Mouse (Mus musculus): ENCODE data around the gene Fam53a.

Fam53a gene

DNA sequence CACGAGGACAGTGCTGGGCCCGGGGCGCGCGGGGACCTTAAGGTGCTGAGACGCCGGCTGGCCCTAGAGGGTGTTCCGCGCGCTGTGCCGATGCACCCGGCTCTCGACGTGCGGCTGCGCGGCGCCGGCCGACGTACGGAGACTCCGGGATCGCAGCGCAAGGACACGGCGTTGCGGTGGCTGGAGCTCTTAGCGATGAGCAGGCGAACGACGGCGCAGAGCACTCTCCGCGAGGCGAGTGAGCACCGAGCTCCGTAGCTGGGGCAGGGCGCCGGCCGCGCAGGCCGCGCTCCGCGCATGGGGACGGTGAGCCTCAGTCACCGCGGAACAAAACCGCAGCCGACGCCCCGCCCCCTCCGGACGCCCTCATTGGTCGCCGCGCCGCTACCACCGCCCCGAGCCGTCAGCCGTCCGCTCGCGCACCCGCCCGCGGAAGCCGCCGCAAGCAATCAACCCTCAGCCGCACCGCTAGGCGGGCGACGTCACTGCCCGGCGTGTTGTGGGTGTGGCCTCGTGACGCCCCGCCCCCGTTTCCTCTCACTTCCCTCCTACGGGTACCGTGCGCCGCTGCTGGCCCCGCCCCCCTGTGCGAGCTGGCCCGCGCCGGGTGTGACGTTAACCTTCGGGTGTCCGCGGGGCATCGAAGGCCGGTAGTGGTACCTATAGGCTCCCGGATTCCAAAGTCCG, at the start of gene Fam53a, which contains the start of gene Gm9903:
Fam53a (minus strand) TSS at position 335 of the 687 bp plus-strand sequence.
Gm9903 (plus strand) TSS at position 625 of the 687 bp plus-strand sequence.
- DNase-seq (ENCODE audit: low read depth), result peak; percentile 93

DNA sequence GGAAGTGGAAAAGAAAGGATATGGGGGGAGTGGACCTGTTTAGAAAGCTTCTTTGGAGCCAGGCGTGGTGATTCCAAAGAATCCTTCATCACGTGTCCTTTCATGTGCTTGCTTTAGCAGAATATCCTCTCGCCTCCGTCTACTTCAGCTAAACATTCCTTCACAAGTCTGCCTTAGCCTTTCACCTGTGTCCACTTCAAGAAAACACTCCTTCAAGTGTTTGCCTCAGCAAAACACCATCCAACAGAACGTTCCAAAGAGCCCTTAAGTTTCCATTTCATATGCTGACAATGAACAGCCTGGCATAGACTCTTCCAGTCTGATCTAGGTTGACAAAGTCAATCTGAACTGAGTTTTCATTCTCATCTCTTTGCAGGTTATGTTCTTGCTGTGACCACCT, 48.8 kb upstream of the Fam53a start:
- no peak for DNase-seq (ENCODE audit: low read depth)

DNA sequence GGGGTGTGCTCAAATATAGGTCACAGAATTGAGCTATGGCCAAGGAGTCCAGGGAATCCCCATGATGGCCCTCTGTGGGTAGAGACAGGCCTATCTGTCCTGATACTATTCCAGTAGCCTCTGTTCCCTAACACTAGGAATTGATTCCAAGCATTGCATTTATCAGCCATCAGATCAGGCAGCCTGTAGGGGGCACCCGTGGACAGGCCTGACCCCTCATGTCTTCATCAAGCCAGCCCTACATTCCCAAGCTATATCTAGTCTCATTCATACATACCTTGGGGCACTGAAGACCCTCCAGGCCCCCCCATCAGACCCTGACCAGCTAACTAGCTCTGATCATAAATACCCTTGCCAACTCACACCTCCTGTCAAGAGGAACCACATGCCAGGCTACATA, 46.5 kb upstream of the Fam53a start:
- no peak for DNase-seq (ENCODE audit: low read depth)

DNA sequence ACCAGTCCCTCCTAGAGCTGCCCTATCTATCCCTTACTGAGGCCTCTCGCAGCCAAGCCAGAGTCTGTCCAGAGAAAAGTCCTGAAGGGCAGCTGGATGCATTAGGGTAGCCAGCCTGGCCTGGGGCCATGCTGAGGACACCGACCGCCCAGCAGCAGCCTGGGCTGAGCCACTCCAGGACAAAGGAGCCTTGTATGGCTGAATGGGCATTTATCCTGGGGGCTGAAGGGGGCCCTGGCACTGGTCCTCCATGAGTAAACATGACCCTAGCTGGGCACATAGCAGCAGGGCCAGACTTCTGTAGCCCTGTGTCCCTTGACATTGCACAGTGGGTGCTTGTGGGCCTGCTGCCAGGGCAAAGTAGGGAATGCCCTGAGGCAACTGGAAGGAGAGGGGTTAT, 45.0 kb upstream of the Fam53a start:
- no peak for DNase-seq (ENCODE audit: low read depth)

DNA sequence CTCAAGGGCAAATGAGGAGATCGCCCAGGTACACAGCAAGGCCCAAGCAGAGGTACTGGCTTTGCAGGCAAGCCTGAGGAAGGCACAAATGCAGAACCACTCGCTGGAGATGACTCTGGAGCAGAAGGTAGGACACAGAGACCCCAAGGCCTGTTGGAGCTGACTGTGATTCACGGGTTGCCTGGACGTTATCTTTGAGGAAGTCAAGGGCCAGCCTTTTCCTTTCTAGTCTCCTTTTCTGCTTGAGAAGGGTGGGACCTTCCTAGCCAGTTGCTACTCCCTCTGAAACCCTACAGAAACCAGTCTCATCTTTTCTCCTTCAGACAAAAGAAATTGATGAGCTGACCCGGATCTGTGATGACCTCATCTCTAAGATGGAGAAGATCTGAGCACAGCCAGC, 42.2 kb upstream of the Fam53a start:
- no peak for DNase-seq (ENCODE audit: low read depth)

DNA sequence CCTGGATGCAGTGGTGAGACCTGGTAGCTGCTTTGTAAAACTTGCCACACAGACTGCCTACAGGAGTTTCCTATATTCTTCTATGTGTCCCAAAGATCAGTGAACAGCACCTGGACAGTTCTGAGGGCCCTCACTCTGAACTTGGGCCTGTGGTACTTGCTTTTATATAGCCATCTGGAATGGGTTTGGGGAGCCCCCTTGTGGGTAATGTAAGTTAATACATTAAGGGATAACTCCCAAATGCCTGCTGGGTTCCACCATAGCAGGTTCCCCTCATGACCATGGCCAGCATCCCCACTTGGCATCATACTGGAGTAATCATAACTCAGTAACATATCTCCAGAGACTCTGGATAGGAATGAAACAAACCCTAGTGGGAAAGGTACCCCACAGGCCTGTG, 38.8 kb upstream of the Fam53a start:
- no peak for DNase-seq (ENCODE audit: low read depth)

DNA sequence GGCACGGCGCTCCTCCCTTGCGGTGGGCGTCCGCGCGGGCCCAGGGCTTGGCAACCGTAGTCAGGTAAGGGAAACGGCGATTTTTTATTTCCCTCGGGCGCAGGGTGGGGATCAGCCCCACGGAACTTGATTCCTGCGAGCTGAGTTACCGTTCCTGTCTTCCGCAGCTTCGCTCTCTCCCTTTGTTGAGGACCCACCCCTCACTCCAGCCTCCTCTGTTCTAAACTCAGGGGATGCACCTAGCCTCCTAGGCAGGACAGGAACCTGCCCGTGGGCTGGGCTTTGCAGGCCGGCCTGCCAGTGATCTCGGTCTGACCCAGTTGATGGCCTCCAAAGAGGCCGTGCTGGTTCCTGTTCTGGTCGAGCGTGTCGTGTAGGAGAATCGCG, 29.2 kb upstream of the Fam53a start:
- DNase-seq (ENCODE audit: low read depth), result no peak

DNA sequence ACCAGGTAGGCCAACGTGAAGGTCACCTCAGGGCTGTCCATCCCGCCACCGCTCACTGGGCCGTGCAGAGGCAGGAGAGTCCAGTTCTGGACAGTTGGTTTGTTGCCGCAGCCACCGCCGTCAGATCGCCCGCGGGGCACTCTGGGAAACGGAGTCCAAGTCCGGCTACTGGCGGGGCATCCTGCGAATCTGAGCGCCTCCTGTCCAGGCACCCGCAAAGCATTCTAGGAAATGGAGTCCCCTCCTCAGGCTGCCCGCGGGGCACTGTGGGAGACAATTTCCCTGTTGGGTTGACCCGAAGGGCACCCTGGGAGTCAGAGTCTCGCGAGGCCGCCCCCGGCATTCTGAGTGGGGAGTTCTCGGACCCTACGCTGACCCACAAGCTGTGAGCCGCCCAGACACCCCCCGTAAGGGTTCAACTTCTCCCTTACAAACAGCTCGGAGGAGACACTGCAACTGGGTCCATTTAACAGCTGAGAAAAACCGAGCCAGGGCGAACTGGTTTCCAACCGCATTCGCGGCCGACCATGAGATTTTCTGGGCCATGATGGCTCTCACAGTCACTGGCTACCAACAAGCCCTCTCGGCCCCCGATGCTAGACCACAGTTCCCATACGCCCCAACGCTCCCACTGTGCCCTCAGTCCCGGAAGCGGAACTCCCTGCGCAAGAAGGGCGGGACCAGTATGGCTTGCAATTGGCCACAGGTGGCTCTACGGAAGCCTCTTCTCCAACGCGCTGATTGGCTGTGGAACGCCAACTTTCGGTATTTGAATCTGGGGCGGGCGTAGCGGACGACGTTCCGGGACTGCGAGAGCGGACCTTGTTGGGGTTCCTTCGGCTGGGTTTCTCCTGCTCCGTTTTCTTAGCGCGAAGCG, 28.6 kb upstream of the Fam53a start, which contains the start of the genes Tacc3 and Tmem129:
Tacc3 (plus strand) TSS at position 342 of the 877 bp plus-strand sequence.
Tmem129 (minus strand) TSS at position 630 of the 877 bp plus-strand sequence.
- peak; percentile 96 for DNase-seq (ENCODE audit: low read depth)

DNA sequence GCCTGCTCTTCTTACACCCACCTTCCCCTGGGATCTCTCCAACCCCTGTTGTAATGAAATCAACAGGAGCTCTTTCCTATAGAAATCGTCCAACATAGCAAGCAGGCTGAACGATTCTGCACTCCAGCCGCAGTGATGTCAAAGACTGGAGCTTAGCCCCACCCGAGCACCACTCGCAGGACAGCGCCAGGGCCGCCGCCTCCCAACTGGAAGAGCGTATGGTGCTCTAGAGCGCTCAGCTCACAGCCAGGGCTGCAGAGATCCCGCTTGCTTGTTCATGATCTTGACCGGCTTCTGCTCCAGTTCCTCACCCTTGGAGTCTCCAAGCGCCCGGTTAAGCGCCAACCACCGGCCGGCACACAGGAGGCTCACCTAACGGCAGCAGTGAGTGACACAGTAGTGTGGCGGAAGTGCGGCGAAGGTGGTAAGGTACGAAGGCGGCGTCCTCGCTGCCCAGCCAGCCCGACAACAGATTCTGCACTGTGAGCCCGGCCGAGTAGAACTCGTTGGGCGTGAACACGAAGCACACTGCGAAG, 27.9 kb upstream of the Fam53a start:
- DNase-seq (ENCODE audit: low read depth), result peak; percentile 72

DNA sequence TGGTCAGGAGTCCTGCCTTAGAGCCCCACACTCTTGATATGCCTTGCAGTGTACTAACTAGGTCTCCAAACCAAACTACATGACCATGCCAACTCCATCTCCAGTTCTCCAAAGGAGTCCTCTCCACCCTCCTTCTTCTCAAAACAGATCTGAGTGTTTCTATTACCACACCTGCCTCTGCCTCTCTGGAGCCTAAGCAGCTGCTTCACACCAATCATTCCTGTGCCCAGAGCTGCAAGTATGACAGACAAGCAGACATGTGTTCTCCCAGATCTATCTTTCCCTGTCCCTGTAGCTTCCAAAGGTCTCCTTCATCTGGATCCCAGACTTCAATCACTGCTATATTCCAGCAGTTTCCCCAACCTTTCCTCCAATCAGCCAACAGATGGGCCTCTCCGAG, 27.3 kb upstream of the Fam53a start:
- DNase-seq (ENCODE audit: low read depth), result no peak

DNA sequence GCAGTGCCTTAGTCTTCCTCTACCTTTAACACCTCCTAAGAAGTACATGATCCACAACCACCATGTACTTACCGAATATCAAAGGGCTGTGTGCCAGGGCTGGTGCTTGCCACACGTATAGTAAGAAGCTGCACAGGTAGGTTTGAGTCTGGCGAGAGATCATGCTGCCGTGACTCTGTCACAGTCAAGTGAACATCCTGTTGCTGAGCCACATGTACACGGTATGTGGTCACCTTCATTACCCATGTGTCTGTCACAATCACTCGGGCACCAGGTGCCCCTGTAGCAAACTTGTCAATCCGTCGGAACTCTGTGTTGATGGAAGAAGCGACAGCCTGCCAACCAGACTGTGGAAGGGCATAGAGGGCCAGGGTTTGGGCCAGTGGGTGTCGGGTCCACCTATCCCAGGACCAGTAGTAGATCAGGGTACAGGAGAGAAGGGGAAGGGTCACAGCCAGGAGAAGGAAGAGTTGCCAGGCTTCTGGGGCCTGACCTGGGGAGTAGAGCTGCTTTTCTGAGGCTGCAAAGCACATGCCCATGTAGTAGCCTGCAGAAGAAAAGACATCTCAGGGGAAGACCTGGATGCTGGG, 25.9 kb upstream of the Fam53a start:
- DNase-seq (ENCODE audit: low read depth), result no peak

DNA sequence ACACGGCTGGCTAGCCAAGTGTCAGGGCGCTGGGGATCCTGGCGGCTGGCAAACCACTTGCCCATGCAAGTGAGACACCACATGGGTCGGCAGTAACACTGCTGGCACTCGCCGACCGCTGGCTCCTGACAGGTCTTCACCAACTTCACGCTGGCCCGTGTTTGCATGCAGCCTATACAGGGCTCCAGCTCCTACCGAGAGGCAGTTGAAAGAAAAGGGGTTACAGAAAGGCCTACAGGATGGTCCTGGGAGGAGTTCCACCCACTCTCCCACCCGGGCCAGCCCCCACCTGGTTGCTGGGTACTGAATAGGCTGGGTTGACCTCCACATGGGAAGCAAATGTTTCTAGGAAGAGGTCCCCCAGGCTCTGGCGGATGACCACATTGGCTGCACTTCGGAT, 25.0 kb upstream of the Fam53a start:
- DNase-seq (ENCODE audit: low read depth), result no peak

DNA sequence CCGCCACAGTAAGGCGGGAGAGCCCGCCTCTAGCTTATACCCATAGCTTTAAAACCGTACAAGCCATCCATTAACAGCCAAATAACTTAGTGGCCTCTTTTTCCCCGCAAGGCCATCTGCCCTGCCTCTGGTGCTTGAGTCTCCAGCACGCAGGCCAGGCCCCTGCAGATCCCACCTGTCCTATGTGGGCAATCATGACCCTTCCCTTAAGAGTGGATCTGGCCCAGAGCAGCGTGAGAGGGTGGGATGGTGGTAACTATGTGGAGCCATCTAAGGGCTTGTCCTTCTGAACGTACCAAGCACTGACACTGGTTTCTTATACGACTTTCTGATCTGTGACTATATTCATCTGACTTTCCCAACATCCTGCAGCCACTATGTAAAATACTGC, 23.3 kb upstream of the Fam53a start:
- no peak for DNase-seq (ENCODE audit: low read depth)

DNA sequence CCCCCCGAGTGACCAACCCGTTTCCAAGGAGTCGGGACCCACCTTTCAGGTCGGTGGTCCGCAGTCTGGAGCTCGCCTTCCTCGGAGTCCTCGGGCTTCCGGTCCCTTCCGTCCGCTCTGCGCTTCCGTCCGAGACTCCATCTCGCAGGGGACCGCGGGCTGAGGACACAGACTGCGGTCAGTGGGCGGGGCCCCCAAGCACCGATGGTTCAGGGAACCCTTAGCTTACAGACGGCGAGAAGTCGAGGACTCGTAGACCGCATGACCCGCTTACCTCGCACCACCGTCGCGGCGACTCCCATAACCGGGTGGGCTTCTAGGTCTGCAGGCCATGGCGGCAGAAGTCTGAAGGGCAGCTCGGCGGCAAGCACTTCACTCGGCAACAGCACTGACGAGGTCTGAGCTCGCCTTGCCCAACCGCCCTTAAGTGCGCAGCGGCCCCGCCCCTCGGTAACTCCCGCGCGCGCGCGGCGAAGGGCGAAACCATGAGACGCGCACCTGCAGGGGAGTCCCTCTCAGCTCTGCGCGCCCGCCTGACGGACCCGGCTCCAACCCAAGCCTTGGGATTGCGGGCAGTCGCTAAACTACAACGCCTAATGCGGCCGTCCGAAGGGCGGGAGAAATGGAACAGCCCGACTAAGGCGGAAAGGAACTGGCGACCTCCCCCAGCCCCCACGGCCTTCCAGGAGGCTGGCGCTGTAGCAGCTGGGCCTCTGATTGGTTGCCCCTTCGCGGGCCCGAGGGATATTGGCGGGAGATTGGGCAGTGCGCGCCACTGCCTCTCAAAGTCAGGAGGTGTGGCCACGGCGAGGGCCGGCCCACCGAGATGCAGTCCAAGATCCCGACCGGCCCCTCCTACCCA, 22.7 kb upstream of the Fam53a start, which contains the start of gene Slbp:
Slbp (minus strand) TSS at position 654 of the 862 bp plus-strand sequence.
- DNase-seq (ENCODE audit: low read depth), result peak; percentile 93

DNA sequence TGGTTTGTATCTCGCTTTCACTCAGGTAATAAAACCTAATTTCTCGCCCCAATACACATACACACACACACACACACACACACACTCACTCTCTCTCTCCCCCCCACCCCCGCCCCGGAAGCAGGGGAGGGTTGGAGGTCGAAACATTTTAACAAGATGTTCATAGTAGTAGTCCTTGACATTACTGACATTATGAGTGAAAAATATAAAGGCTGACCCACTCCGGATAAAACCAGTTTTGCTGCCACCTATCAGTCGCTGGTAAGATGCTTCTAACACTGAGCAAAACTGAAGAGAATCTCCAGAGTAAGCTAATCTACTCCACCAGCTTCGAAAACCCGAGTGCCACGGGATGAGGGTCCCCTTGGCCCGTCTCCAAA, 22.1 kb upstream of the Fam53a start:
- no peak for DNase-seq (ENCODE audit: low read depth)

DNA sequence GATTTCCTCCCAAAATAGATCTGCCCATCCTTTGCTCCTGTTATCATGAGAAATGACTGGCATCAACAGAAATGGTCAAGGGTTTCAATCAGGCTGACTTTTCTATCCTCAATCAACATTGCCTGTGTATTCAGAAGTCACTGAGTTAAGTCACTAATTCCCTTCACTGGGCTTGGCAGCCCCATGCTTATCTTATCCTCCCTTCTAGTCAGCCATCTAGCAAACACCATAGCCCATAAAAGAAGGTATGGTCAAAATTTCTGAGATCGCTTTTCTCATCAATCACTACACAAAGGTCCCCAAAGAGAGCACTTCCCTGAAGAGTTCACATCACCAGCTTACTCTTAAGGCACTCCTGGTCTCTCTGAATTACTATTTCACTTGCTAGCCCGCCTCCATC, 21.6 kb upstream of the Fam53a start:
- DNase-seq (ENCODE audit: low read depth), result no peak

DNA sequence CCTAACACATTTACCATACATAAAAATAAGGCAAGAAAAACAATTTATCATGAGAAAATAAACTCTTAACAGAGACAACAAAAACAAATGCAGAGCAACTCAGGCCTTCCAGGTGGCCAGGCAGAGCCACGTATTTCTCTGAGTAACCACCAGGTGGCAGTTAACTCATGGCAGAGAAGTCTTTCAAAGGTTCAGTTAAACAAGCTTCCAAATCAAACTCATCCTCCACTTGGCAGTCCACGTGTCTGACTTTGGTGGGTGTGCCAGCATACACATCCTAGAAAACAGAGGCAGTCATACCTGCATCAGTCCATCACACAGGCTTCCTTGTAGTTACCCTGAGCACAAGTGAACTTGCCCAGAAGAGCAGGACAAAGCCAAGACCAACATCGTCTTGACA, 11.2 kb upstream of the Fam53a start:
- no peak for DNase-seq (ENCODE audit: low read depth)

DNA sequence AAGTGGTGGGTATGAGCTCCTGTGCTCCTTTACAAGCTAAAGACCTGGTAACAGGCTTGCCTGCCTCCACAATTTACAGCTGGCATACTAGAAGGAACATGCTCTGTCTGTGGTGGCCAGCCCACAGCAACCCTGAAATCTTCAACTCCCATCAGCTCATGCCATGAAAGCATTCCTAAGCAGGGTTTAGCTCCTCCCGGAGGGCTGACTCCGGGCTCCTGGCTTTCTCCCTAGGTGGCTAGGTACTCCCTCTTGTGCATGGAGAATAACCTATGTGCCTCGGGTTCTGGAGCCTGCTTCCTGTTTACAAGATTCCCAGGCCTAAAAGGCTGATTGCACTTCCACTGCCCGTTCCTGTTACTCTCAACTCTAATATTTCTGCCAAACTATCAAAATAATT, 9.4 kb upstream of the Fam53a start:
- no peak for DNase-seq (ENCODE audit: low read depth)

DNA sequence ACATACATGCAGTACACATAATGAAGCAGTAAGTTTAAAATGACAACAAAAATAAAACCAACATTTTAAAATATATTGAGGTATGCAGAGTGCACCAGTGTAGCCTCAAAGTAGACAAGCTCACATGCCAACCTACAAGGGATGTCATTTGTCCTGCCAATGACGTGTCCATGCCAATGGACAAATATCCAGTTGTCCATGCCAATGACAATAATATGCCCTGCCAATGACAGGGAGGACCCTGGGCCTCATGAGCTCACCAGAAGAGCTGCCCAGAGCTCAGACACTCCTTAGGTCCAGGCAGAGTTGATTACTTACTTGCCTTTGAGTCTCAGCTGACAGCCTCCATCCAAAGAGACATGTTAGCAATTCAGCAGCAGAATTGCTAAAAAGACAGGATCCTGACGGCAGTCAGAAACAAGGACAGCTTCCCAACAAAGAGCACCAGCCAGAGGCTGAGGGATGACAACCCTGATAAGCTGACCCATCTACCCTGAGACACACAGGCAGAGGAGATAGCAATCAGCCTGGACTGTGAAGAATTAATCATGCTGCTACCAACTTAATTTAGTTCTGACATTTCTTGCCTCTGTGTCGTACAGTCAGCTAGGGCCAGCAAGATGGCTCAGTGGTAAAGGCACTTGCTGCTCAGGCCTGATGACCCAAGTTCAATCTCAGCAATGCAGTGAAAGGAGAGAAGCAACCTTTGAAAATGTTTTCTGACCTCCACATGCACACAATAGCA, 8.3 kb upstream of the Fam53a start:
- DNase-seq (ENCODE audit: low read depth), result no peak

DNA sequence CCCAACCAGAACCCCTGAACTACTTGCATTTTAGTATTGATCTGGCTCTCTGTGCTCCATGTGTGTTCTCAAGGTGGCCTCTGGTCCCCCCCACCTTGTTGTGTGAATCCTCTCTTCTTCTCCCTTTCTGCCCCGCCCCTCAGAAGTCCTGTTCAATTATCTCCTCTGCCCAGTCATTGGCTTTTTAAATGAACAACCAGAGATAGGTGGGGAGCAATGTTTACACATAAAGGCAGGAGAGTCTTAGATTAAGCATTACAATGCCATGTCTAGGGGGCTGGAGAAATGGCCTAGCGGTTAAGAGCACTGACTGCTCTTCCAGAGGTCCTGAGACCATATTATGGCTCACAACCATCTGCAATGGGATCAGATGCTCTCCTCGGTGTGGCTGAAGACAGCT, 5.9 kb upstream of the Fam53a start:
- DNase-seq (ENCODE audit: low read depth), result no peak

DNA sequence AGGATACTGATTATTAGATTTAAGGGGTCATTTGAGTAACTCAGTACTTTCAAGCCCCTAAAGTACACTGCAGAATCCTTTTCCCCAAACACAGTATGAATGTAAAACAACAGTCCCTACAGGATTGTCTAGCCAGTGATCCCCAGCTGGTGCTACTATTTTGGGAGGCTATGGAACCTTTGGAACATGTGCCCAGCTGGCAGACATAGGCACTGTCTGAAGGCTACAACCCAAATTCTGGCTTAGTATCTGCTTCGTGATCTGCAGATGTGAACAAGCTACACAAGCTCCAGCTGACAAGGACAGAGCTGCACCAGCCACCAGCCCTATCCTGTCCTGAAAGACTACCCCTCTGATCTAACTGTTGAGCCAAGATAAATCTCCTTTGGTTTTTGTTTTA, 3.1 kb upstream of the Fam53a start:
- DNase-seq (ENCODE audit: low read depth), result no peak
